14 mouse cellular contexts compared by ENCODE assay signal in the genomic region with DNA sequence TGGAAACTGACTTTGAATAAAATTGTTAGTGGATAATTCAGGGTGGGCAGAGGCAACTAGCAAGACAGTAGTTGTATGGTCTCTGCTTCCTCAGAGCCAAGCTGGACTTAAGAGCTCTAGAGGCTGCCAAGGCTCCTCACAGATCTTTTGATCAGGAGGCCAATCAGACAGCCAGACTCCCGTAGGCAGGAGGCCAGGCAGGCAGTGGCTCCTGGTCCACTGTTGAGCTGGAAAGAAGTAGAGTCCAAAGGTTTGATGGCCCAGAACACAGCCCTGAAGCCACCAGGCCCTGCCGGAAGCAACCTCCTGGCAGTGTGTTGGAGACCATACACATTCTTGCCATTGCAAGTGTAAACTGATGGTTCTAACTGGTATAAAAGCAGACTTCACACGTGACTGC.
"Had no signal": no experiment of that assay in that cellular context is flagged by ENCODE, and none has a peak within 500 bp of the region (broad histone marks: within the 10 kb centered on the region; RNA-seq: fewer than 3 reads in every experiment).

No protein-coding gene starts in this region.

- H3K27ac ChIP-seq: kidney, embryonic 15.5 days; layer of hippocampus, adult 2 months; limb, embryonic 12.5 days; limb, embryonic 15.5 days; liver, embryonic 14.5 days; macrophage; midbrain, embryonic 10.5 days; midbrain, embryonic 13.5 days had no signal

- DNase-seq: kidney, postnatal 10 days; layer of hippocampus, adult 9-11 months; liver, postnatal 0 days; lung, embryonic 14.5 days; thymus, adult 2 months; thymus, postnatal 14 days had no signal

- H3K4me3 ChIP-seq: kidney, embryonic 15.5 days; layer of hippocampus, adult 2 months; limb, embryonic 12.5 days; limb, embryonic 15.5 days; midbrain, embryonic 10.5 days; midbrain, embryonic 13.5 days had no signal
